In genomic region chr15:99701999-99702900, GRCm38 (mm10) we compare ENCODE assay signal across 8 mouse cellular contexts. TPM values are rescaled to one million over a fixed set of nuclear protein-coding genes. Genes with fewer than 3 reads are reported as not detected.
DNase-seq lines count a peak whose midpoint lies in the region; ATAC-seq lines count a peak whose summit lies in the region.

Gene Smarcd1, plus strand, starts transcription at chr15:99702129.

- H3K4me1 ChIP-seq in megakaryocyte, embryonic 14.5 days: peaks cover 46% of the 10 kb centered on the region

- H3K27me3 ChIP-seq in megakaryocyte, embryonic 14.5 days (replicated peaks): peaks cover 25% of the 10 kb centered on the region

- peaks cover 31% of the 10 kb centered on the region for H3K36me3 ChIP-seq in megakaryocyte, embryonic 14.5 days (replicated peaks; ENCODE audit: low read length)

- DNase-seq in ZHBTc4 (ENCODE audit: low read depth, low spot score): peak; percentile 97
- DNase-seq in gastrocnemius, adult 8-10 months (ENCODE audit: low spot score in 2 of 2): peak; percentile 79 to 88
- DNase-seq in hindlimb bud, embryonic 11.5 days (ENCODE audit: extremely low spot score, low read depth, low spot score): peak; percentile 91
- DNase-seq in left cerebral cortex, adult 8-10 months (ENCODE audit: low spot score in 2 of 2): peak; percentile 91 to 95
- DNase-seq in right cerebral cortex, postnatal 10 days (ENCODE audit: low spot score in 2 of 2): peak; percentile 97 to 98
- DNase-seq in urinary bladder, postnatal 25 days (ENCODE audit: low spot score): peak; percentile 95

- H3K4me3 ChIP-seq in megakaryocyte, embryonic 14.5 days (replicated peaks): peak within 1 kb of the TSS; percentile 95

- peak; percentile 86 for ATAC-seq in common myeloid progenitor, adult 5-6 weeks (replicated peaks; ENCODE audit: low read depth, poor library complexity, severe bottlenecking)

- H3K9me3 ChIP-seq in megakaryocyte, embryonic 14.5 days: no peaks in the 10 kb centered on the region

RNA-seq across cellular contexts. Expression of gene Smarcd1, which starts in this region (rescaled TPM):
- total RNA-seq in common myeloid progenitor, adult 5-6 weeks (2017): 27.9 and 34.0 TPM in 2 replicates
- total RNA-seq in gastrocnemius, adult 8-10 months (2022): 1 to 10 TPM; 4.8 to 9.4 (median 7.2) TPM
- 100 to 1,000 TPM; 152 to 159 (median 156) TPM for total RNA-seq in left cerebral cortex, adult 8-10 months (2022)
- 20.3 and 45.0 TPM in 2 replicates for polyA plus RNA-seq in megakaryocyte, embryonic 14.5 days (2012; ENCODE audit: insufficient read depth, low replicate concordance)

Comparison
In these comparisons a context has a peak if more than half of its experiments do, and no peak if none do; other contexts are left out.
1. Peak in every context shown above with its lines: DNase-seq, ATAC-seq and H3K4me3 ChIP-seq.